Mouse (Mus musculus): ENCODE measurements around the gene Ssu2. TPM values are rescaled to one million over a fixed set of nuclear protein-coding genes. Genes with fewer than 3 reads are reported as not detected.

Ssu2 gene
- total and polyA plus RNA-seq, 2 experiments from 2014 or later, result 0.25 to 0.29 TPM

DNA sequence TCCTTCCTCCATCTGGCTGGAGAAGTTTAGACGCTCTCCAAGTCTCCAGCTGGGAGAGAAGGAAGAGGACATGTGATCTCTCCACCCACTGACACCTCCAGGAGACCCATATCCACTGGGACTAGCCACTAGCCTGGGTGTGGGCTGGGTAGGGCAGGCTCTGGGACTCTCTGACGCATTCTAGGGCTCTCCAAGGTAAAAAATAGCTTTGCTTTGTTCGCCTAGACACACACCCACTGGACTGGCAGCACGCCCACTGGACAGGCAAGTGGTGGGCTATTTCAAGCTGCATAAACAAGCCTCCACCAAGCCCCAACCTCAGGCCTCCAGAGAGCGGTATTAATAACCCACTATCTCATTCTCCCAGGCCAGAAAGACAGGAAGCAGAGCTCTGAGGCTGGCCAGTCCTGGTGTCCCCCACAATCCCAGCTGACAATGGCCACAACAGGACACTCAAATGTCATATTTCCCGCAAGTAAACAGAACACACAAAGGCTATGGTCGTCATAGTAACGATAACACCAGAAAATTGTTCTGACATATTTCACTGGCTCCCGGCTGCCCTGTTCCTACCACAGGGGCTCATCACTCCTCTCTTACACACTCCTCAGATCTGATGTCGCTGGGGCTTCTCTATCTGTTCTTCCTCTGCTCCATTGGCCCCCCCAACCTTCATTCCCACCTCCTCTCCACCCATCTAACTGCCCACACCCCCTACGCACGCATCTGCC lies 14.3 kb upstream of the Ssu2 start:
- Histone ChIP-seq H3K27ac (ENCODE audit: low read depth, low read length) (peak overlapping the region; percentile 15; the same call in 1 of the 2 replicates), H3K27me3 (ENCODE audit: insufficient read depth, low read length) (no peaks in the 10 kb centered on the region), H3K4me1 (ENCODE audit: insufficient read depth) (no peaks in the 10 kb centered on the region), H3K9ac (no peak overlapping the region), H3K9me3 (ENCODE audit: low read length) (no peaks in the 10 kb centered on the region), H3K4me3 (ENCODE audit: low read depth, low read length) (no peak overlapping the region), H3K4me2 (ENCODE audit: low read depth) (no peak overlapping the region), H3K36me3 (ENCODE audit: insufficient read depth) (no peaks in the 10 kb centered on the region)
- 70% methylated on average over 12 of the region's 12 CpGs for WGBS
- no peak for TF ChIP-seq CTCF (IDR thresholded peaks at IDR 0.05; ENCODE audit: low read depth)
- ATAC-seq (peak; percentile 68), DNase-seq (no peak)

DNA sequence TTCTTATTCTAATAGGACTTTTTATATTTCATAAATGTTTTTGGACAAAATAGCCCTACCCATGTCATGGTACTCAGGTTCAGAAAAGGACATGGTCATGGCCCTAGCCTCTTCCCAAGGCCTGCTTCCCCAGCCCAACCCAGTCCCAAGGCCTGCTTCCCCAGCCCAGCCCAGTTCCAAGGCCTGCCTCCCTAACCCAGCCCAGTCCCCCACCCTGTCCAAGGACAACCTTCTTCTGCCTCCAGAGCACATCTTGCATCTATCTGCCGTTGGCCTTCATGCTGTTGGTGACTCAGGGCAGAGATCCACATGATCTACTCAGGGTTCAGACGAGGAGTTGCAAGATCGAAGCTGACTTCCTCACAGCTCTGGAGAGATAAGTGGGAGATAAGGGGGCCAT lies 9.5 kb upstream of the Ssu2 start:
- ATAC-seq, result no peak
- Histone ChIP-seq H3K4me3 (ENCODE audit: low read depth, low read length) (no peak overlapping the region), H3K4me1 (ENCODE audit: insufficient read depth) (no peaks in the 10 kb centered on the region), H3K27me3 (ENCODE audit: insufficient read depth, low read length) (no peaks in the 10 kb centered on the region), H3K9me3 (ENCODE audit: low read length) (no peaks in the 10 kb centered on the region), H3K36me3 (ENCODE audit: insufficient read depth) (no peaks in the 10 kb centered on the region), H3K4me2 (ENCODE audit: low read depth) (no peak overlapping the region), H3K9ac (no peak overlapping the region), H3K27ac (ENCODE audit: low read depth, low read length) (no peak overlapping the region)
- WGBS, result 94% methylated on average over 3 of the region's 3 CpGs
- DNase-seq, result no peak
- TF ChIP-seq CTCF (IDR thresholded peaks at IDR 0.05; ENCODE audit: low read depth), result no peak

DNA sequence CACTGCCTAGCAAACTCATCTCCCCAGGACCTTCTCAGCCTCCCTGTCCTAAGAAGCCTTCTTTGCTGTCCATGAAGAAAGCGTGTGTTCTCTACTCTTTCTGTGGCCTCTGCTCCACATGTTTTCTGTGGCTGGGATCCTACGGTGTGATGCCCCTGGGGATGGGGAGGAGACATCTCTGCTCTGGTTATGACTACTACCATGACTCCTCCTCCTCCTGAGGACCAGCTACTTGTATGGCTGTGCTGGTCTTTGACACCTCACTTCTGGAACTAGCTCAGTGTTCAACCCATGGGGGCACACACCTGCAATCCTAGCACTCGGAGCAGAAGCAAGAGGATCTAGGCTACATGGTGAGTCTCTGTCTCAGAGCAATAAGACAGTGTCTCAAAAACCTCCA lies 8.5 kb upstream of the Ssu2 start:
- no peak for TF ChIP-seq CTCF (IDR thresholded peaks at IDR 0.05; ENCODE audit: low read depth)
- ATAC-seq (no peak), DNase-seq (no peak)
- no peak overlapping the region for H3K27ac ChIP-seq (ENCODE audit: low read depth, low read length)
- WGBS, result 82% methylated on average over 3 of the region's 3 CpGs
- no peaks in the 10 kb centered on the region for H3K36me3 ChIP-seq (ENCODE audit: insufficient read depth)
- no peak overlapping the region for H3K4me3 ChIP-seq (ENCODE audit: low read depth, low read length)
- no peak overlapping the region for H3K9ac ChIP-seq
- H3K9me3 ChIP-seq (ENCODE audit: low read length), result no peaks in the 10 kb centered on the region
- no peaks in the 10 kb centered on the region for H3K27me3 ChIP-seq (ENCODE audit: insufficient read depth, low read length)
- no peak overlapping the region for H3K4me2 ChIP-seq (ENCODE audit: low read depth)
- H3K4me1 ChIP-seq (ENCODE audit: insufficient read depth), result no peaks in the 10 kb centered on the region

DNA sequence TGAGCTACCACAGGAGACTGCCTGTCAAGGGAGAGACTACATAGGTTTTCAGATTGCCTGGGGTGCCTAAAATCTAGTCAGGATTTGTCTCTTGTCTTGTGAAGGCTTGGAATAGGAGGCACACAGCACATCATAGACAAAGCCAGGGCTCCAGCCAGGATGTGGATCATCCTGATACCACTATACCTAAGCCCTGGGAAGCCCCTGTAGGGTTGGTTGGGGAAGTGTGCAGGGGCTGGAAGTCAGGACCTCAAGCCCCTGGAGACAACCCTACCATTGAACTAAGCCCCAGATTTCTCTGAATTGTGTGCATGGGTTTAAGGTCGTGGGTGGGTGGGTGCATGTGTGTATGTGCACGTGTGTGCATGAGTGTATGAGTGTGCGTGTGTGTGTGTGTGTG lies 562 bp upstream of the Ssu2 start:
- no peaks in the 10 kb centered on the region for H3K4me1 ChIP-seq (ENCODE audit: insufficient read depth)
- DNase-seq (no peak), ATAC-seq (no peak)
- no peak for TF ChIP-seq CTCF (IDR thresholded peaks at IDR 0.05; ENCODE audit: low read depth)
- WGBS, result 89% methylated on average over 3 of the region's 3 CpGs
- no peak overlapping the region for H3K27ac ChIP-seq (ENCODE audit: low read depth, low read length)
- H3K36me3 ChIP-seq (ENCODE audit: insufficient read depth), result no peaks in the 10 kb centered on the region
- H3K9ac ChIP-seq, result no peak overlapping the region
- no peak overlapping the region for H3K4me2 ChIP-seq (ENCODE audit: low read depth)
- no peaks in the 10 kb centered on the region for H3K9me3 ChIP-seq (ENCODE audit: low read length)
- H3K27me3 ChIP-seq (ENCODE audit: insufficient read depth, low read length), result no peaks in the 10 kb centered on the region
- H3K4me3 ChIP-seq (ENCODE audit: low read depth, low read length), result no peak overlapping the region

DNA sequence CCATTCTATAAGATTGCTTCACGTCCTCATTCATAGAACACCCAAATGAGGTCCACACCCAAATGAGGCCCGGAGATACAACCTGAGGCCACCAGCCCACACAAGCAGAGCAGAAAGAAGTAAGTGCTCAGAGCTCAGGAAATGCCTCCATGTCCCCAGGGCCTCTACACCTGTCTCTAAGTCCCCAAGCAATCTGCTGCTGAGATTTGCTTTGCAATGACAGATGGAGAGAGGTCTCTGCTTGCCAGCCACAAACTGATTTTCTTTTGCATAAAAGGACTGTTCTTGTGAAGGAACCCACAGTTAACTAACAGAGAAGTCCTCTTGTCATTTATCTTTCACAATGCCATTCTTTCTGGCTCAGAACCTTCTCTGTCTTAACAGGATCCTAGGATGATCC lies 1.6 kb downstream of the Ssu2 start:
- DNase-seq (peak; percentile 24), ATAC-seq (peak; percentile 30; the same call in 1 of the 2 replicates)
- no peak for TF ChIP-seq CTCF (IDR thresholded peaks at IDR 0.05; ENCODE audit: low read depth)
- Histone ChIP-seq H3K4me3 (ENCODE audit: low read depth, low read length) (no peak overlapping the region), H3K27me3 (ENCODE audit: insufficient read depth, low read length) (no peaks in the 10 kb centered on the region), H3K27ac (ENCODE audit: low read depth, low read length) (no peak overlapping the region), H3K4me2 (ENCODE audit: low read depth) (no peak overlapping the region), H3K4me1 (ENCODE audit: insufficient read depth) (no peaks in the 10 kb centered on the region), H3K9me3 (ENCODE audit: low read length) (no peaks in the 10 kb centered on the region), H3K9ac (no peak overlapping the region), H3K36me3 (ENCODE audit: insufficient read depth) (no peaks in the 10 kb centered on the region)
- 87% methylated on average over 2 of the region's 2 CpGs for WGBS

DNA sequence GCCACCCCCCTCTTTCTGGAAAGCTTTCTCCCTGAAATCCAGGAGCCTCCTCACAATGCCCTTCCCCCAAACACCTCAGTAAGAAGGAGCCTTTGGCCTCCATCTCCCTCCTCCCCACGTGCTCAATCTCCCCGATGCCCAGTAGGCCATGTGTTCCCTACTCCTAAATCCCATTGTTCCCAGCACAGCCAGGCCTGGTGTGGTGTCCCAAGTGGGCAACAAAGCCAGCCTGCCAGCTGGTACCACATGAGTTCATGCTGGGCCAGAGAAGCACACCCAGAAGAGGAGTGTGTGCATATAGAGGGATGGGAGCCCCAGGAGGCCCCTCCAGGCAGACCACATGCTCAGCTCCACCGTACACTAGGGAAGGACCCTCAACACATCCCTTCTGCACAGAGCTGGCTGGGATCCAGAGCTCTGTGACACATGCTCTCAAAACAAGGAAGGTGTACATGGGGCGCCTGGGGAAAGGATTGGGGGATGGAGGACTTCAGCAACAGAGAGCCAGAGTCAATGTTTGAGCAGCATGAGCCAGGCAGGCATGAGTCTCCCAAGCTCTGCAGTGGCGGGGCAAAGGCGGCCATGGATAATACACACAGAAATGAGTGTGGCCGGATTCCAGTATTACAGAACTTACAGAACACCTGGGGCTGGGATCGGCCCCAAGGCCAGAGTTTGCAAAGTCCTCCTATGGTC lies 4.7 kb downstream of the Ssu2 start:
- TF ChIP-seq CTCF (IDR thresholded peaks at IDR 0.05; ENCODE audit: low read depth), result no peak
- Histone ChIP-seq H3K4me3 (ENCODE audit: low read depth, low read length) (no peak overlapping the region), H3K9ac (no peak overlapping the region), H3K4me2 (ENCODE audit: low read depth) (no peak overlapping the region), H3K27ac (ENCODE audit: low read depth, low read length) (no peak overlapping the region), H3K4me1 (ENCODE audit: insufficient read depth) (no peaks in the 10 kb centered on the region), H3K9me3 (ENCODE audit: low read length) (no peaks in the 10 kb centered on the region), H3K36me3 (ENCODE audit: insufficient read depth) (no peaks in the 10 kb centered on the region), H3K27me3 (ENCODE audit: insufficient read depth, low read length) (no peaks in the 10 kb centered on the region)
- DNase-seq, result no peak
- peak; percentile 25 for ATAC-seq
- WGBS, result 69% methylated on average over 8 of the region's 8 CpGs

DNA sequence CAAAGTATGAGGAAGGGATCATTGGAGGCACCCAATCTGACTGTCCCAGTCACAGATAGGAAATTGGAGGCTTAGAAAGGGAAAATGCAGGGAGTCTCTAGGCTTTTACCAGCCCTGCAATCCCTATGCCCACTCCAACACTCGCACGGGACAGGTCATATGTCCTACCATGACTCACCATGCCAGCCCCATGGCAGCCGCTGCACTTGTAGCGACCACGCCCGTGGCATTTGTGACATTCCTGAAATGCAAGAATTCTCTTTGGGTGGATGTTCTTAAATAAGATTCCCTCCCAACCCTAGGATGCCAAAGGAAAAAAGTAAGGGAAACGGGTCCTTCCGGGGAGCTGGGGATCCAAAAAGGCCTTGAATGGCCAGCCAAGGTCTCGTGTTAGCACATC lies 8.8 kb downstream of the Ssu2 start:
- DNase-seq (no peak), ATAC-seq (no peak)
- no peak overlapping the region for H3K4me3 ChIP-seq (ENCODE audit: low read depth, low read length)
- WGBS, result 95% methylated on average over 9 of the region's 9 CpGs
- no peak for TF ChIP-seq CTCF (IDR thresholded peaks at IDR 0.05; ENCODE audit: low read depth)
- H3K27ac ChIP-seq (ENCODE audit: low read depth, low read length), result no peak overlapping the region
- H3K27me3 ChIP-seq (ENCODE audit: insufficient read depth, low read length), result no peaks in the 10 kb centered on the region
- no peaks in the 10 kb centered on the region for H3K36me3 ChIP-seq (ENCODE audit: insufficient read depth)
- H3K9ac ChIP-seq, result no peak overlapping the region
- no peaks in the 10 kb centered on the region for H3K9me3 ChIP-seq (ENCODE audit: low read length)
- H3K4me1 ChIP-seq (ENCODE audit: insufficient read depth), result no peaks in the 10 kb centered on the region
- no peak overlapping the region for H3K4me2 ChIP-seq (ENCODE audit: low read depth)

All from forebrain, postnatal 0 days (tissue).